Mouse (Mus musculus): ENCODE results near the gene Rab11fip4. TPM values are rescaled to one million over a fixed set of nuclear protein-coding genes. Genes with fewer than 3 reads are reported as not detected.

Rab11fip4 gene
- polyA plus RNA-seq, 1 experiment, result 40.8 TPM

DNA sequence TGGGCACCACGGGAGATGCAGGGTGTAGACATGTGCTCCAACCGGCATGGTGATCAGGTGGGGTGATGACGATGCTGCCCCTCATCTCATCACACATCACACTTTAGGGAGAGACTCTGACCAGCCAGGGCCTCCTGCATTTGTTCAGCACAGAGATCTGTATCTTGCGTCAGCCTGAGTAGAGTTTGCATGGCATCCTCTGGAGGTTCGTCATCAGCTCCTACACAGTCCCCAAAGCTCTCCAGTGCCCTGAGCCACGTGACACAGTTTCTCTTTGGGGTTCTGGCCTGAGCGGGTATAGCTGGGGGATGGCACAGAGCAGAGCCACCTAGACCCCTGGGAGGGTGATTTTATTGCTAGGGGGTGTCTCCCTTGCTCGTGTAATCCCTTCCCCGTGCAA, 86.4 kb downstream of the Rab11fip4 start:
- no peak for DNase-seq
- H3K36me3 ChIP-seq (ENCODE audit: control insufficient read depth, insufficient read depth, low read length), result no peaks in the 10 kb centered on the region
- no peak overlapping the region for H3K27ac ChIP-seq (ENCODE audit: insufficient read depth, low read depth, low read length)
- 65% methylated on average over 9 of the region's 9 CpGs for WGBS
- H3K4me3 ChIP-seq (ENCODE audit: insufficient read depth, low read depth, low read length), result no peak overlapping the region
- H3K4me1 ChIP-seq (ENCODE audit: control insufficient read depth, insufficient read depth, low read length), result peaks cover 28% of the 10 kb centered on the region
- no peaks in the 10 kb centered on the region for H3K27me3 ChIP-seq (replicated peaks; ENCODE audit: control insufficient read depth, insufficient read depth, low read length)
- TF ChIP-seq POLR2A (IDR thresholded peaks at IDR 0.05; ENCODE audit: low read depth, low read length) (no peak), CTCF (conservative IDR thresholded peaks at IDR 0.05; ENCODE audit: insufficient read depth, insufficient read length, low read depth, low read length) (no peak)

DNA sequence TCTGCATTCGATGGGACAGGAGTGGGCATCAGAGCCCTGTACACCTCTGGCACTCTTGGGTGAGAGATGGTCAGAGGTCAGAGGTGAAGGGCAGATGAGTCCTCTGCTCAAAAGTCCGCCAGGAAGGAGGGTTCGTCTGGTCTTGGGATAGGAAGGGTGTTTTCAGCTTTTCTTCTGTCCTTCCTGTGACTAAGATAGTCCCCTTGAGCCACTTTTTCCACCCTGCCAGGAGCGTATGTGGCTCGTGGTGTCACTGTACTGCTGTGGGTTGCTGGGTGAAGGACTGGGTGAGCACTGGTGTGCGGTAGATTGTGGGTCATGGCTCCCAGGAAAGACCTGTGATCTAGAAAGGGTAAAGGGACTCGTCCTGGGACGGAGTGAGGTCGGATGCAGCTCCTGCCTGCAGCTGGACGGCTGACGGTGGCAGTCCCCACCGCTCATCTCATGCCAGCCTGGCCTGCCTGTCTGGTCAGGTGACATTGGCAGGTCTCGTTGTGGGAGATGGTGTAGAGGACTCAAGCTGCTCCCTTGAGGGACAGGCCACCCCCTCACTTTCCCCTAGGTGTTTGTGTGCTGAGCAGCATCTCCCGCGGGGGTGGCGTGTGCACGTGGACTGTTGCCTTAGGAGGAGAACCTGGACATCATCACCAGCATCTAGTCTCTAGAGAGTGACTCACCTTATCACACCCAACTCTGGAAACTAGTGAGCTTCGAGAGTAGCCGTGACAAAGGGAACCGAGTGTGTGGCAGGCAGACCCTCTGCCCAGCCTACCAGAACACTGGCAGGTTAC, 87.5 kb downstream of the Rab11fip4 start:
- no peak overlapping the region for H3K4me3 ChIP-seq (ENCODE audit: insufficient read depth, low read depth, low read length)
- no peak overlapping the region for H3K27ac ChIP-seq (ENCODE audit: insufficient read depth, low read depth, low read length)
- H3K4me1 ChIP-seq (ENCODE audit: control insufficient read depth, insufficient read depth, low read length), result peaks cover 19% of the 10 kb centered on the region
- no peaks in the 10 kb centered on the region for H3K27me3 ChIP-seq (replicated peaks; ENCODE audit: control insufficient read depth, insufficient read depth, low read length)
- H3K36me3 ChIP-seq (ENCODE audit: control insufficient read depth, insufficient read depth, low read length), result no peaks in the 10 kb centered on the region
- TF ChIP-seq CTCF (conservative IDR thresholded peaks at IDR 0.05; ENCODE audit: insufficient read depth, insufficient read length, low read depth, low read length) (no peak), POLR2A (IDR thresholded peaks at IDR 0.05; ENCODE audit: low read depth, low read length) (no peak)
- 69% methylated on average over 20 of the region's 20 CpGs for WGBS
- DNase-seq, result no peak

DNA sequence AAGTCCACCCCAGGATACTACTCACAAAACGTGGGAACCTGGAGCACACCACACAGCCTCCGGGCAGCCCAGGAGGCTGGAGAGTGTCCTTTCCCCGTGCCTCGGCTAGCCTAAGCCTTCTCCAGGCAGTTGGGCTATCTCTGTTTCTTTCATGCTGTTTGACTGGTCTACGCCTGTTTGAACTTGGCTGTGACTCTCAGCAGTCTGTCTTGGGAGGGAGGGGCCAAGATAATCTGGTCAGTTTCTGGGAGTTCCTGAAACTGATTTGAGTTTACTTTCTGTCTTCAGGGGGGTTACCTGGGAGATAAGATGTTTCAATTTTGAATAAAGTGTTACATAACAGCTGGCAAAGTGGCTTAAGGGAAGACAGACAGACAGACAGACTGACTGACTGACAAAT, 88.9 kb downstream of the Rab11fip4 start:
- no peak for TF ChIP-seq POLR2A (IDR thresholded peaks at IDR 0.05; ENCODE audit: low read depth, low read length)
- no peak for TF ChIP-seq CTCF (conservative IDR thresholded peaks at IDR 0.05; ENCODE audit: insufficient read depth, insufficient read length, low read depth, low read length)
- 75% methylated on average over 5 of the region's 5 CpGs for WGBS

DNA sequence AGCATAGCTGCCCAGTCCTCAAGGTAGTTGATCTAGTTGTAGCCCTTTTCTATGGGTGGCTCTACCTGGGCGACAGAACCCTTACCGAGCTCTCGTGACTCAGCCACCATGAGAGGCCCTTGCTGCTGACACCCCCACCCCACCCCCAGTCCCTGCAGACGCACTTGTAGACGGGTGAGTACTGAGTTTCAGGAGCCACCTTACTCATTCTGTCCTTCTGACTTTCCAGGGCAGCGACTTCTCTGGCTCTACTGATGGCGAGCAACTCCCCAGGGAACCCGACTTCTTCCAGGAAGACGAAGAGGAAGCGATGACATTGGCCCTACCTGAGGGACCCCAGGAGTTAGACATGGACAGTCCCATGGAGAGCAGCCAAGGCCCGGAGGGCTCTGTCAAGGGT, 89.5 kb downstream of the Rab11fip4 start:
- 81% methylated on average over 11 of the region's 11 CpGs for whole genome bisulfite sequencing
- H3K27me3 ChIP-seq (replicated peaks; ENCODE audit: control insufficient read depth, insufficient read depth, low read length), result no peaks in the 10 kb centered on the region
- H3K27ac ChIP-seq (ENCODE audit: insufficient read depth, low read depth, low read length), result no peak overlapping the region
- H3K4me1 ChIP-seq (ENCODE audit: control insufficient read depth, insufficient read depth, low read length), result peaks cover 7% of the 10 kb centered on the region; the same call in 1 of the 2 replicates
- TF ChIP-seq POLR2A (IDR thresholded peaks at IDR 0.05; ENCODE audit: low read depth, low read length) (no peak), CTCF (conservative IDR thresholded peaks at IDR 0.05; ENCODE audit: insufficient read depth, insufficient read length, low read depth, low read length) (no peak)
- DNase-seq, result no peak
- no peaks in the 10 kb centered on the region for H3K36me3 ChIP-seq (ENCODE audit: control insufficient read depth, insufficient read depth, low read length)
- H3K4me3 ChIP-seq (ENCODE audit: insufficient read depth, low read depth, low read length), result no peak overlapping the region

More for the DNA sequence above, 88.9 kb downstream of the Rab11fip4 start:
- no peaks in the 10 kb centered on the region for H3K27me3 ChIP-seq (replicated peaks; ENCODE audit: control insufficient read depth, insufficient read depth, low read length)
- no peak overlapping the region for H3K27ac ChIP-seq (ENCODE audit: insufficient read depth, low read depth, low read length)
- H3K36me3 ChIP-seq (ENCODE audit: control insufficient read depth, insufficient read depth, low read length), result no peaks in the 10 kb centered on the region
- peaks cover 8% of the 10 kb centered on the region for H3K4me1 ChIP-seq (ENCODE audit: control insufficient read depth, insufficient read depth, low read length)
- no peak overlapping the region for H3K4me3 ChIP-seq (ENCODE audit: insufficient read depth, low read depth, low read length)
- no peak for DNase-seq

DNA sequence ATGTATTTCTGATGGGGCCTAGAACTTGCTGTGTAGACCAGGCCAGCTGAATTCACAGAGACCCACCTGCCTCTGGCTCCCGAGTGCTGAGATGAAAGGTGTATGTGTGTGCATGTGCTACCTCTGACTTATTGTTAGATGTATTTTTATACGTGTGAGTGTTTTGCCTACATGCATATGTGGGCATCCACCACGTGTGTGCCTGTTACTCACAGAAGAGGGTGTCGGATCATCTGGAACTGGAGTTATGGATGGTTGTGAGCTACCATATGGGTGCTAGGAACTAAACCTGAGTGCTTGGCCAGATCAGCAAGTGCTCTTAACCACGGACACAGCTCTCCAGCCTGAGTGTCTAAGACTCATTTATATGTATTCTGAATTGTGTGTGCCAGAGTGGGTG, 90.2 kb downstream of the Rab11fip4 start:
- no peaks in the 10 kb centered on the region for H3K36me3 ChIP-seq (ENCODE audit: control insufficient read depth, insufficient read depth, low read length)
- H3K27me3 ChIP-seq (replicated peaks; ENCODE audit: control insufficient read depth, insufficient read depth, low read length), result no peaks in the 10 kb centered on the region
- no peak overlapping the region for H3K27ac ChIP-seq (ENCODE audit: insufficient read depth, low read depth, low read length)
- no peak for DNase-seq
- H3K4me1 ChIP-seq (ENCODE audit: control insufficient read depth, insufficient read depth, low read length), result peaks cover 3% of the 10 kb centered on the region; the same call in 1 of the 2 replicates
- WGBS, result 75% methylated on average over 5 of the region's 5 CpGs
- H3K4me3 ChIP-seq (ENCODE audit: insufficient read depth, low read depth, low read length), result no peak overlapping the region
- TF ChIP-seq CTCF (conservative IDR thresholded peaks at IDR 0.05; ENCODE audit: insufficient read depth, insufficient read length, low read depth, low read length) (no peak), POLR2A (IDR thresholded peaks at IDR 0.05; ENCODE audit: low read depth, low read length) (no peak)

DNA sequence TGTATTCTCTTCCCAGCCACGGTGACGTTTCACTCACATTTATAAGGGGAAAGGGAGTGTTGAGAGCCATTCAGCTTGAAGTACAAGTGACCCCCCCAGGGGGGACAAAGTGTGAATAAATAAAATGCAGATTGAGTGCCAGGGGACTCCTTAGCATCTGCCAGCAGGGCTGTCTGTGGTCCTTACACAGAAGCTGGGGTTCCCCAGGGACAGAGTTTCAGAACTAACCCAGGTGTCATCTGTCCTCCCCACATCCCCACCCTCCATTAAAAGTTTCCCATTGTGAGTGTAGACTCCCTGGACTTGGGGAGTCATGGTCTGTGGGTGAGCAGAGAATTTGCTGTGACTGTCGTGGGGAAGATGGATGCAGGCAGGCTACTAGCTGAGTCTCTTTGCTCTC, 90.8 kb downstream of the Rab11fip4 start:
- Histone ChIP-seq H3K27me3 (replicated peaks; ENCODE audit: control insufficient read depth, insufficient read depth, low read length) (no peaks in the 10 kb centered on the region), H3K4me1 (ENCODE audit: control insufficient read depth, insufficient read depth, low read length) (no peaks in the 10 kb centered on the region), H3K36me3 (ENCODE audit: control insufficient read depth, insufficient read depth, low read length) (no peaks in the 10 kb centered on the region), H3K4me3 (ENCODE audit: insufficient read depth, low read depth, low read length) (no peak overlapping the region), H3K27ac (ENCODE audit: insufficient read depth, low read depth, low read length) (no peak overlapping the region)
- 56% methylated on average over 3 of the region's 3 CpGs for WGBS
- DNase-seq, result no peak
- TF ChIP-seq CTCF (conservative IDR thresholded peaks at IDR 0.05; ENCODE audit: insufficient read depth, insufficient read length, low read depth, low read length) (no peak), POLR2A (IDR thresholded peaks at IDR 0.05; ENCODE audit: low read depth, low read length) (no peak)

DNA sequence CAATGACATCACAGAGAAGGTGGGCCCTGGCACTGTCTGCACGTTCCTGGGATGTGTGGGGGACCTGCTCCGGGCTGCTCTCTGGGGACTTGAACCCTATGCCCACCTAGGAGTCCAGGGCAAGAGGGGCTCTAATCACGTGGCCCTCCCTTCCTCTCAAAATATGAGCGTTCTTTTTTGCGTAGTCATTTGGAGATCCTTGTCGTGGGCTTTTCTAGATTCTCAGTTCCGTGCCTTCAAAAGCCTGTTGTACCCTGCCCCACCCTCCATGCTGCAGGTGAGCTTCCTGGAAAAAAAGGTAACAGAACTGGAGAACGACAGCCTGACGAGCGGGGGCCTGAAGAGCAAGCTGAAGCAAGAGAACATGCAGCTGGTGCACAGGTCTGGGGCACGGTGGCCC, 94.1 kb downstream of the Rab11fip4 start:
- WGBS, result 85% methylated on average over 11 of the region's 11 CpGs
- no peaks in the 10 kb centered on the region for H3K36me3 ChIP-seq (ENCODE audit: control insufficient read depth, insufficient read depth, low read length)

More for the DNA sequence above, 94.1 kb downstream of the Rab11fip4 start:
- Histone ChIP-seq H3K4me3 (ENCODE audit: insufficient read depth, low read depth, low read length) (no peak overlapping the region), H3K4me1 (ENCODE audit: control insufficient read depth, insufficient read depth, low read length) (no peaks in the 10 kb centered on the region), H3K27ac (ENCODE audit: insufficient read depth, low read depth, low read length) (no peak overlapping the region), H3K27me3 (replicated peaks; ENCODE audit: control insufficient read depth, insufficient read depth, low read length) (no peaks in the 10 kb centered on the region)
- no peak for DNase-seq
- TF ChIP-seq POLR2A (IDR thresholded peaks at IDR 0.05; ENCODE audit: low read depth, low read length) (no peak), CTCF (conservative IDR thresholded peaks at IDR 0.05; ENCODE audit: insufficient read depth, insufficient read length, low read depth, low read length) (no peak)
